Mouse (Mus musculus): ENCODE measurements around the gene Shc1. TPM values are rescaled to one million over a fixed set of nuclear protein-coding genes. Genes with fewer than 3 reads are reported as not detected.

The Shc1 gene
- polyA plus RNA-seq, 1 experiment from 2014 or later, result 37.2 TPM

GRCm38 (mm10) chr3:89390111-89390515 lies 28.1 kb upstream of the Shc1 start:
- DNase-seq (ENCODE audit: low spot score), result no peak

GRCm38 (mm10) chr3:89390699-89391662 lies 27.3 kb upstream of the Shc1 start:
- DNase-seq (ENCODE audit: low spot score), result peak; percentile 19

- peak; percentile 25 for DNase-seq (ENCODE audit: low spot score)
Measured at GRCm38 (mm10) chr3:89391663-89392511, 26.4 kb upstream of the Shc1 start.

GRCm38 (mm10) chr3:89392871-89393311 lies 25.4 kb upstream of the Shc1 start:
- DNase-seq (ENCODE audit: low spot score), result peak; percentile 7

GRCm38 (mm10) chr3:89393605-89394004 lies 24.6 kb upstream of the Shc1 start:
- peak; percentile 34 for DNase-seq (ENCODE audit: low spot score)

- peak; percentile 25 for DNase-seq (ENCODE audit: low spot score)
Measured at GRCm38 (mm10) chr3:89394006-89394893, 24.0 kb upstream of the Shc1 start, which contains the start of gene Zbtb7b. Gene Zbtb7b, minus strand, starts transcription at chr3:89394776.

GRCm38 (mm10) chr3:89394894-89395256 lies 23.4 kb upstream of the Shc1 start:
- no peak for DNase-seq (ENCODE audit: low spot score)

GRCm38 (mm10) chr3:89395419-89395805 lies 22.8 kb upstream of the Shc1 start:
- no peak for DNase-seq (ENCODE audit: low spot score)

- peak; percentile 77 for DNase-seq (ENCODE audit: low spot score)
Measured at GRCm38 (mm10) chr3:89395806-89396653, 22.2 kb upstream of the Shc1 start.

GRCm38 (mm10) chr3:89396654-89397005 lies 21.6 kb upstream of the Shc1 start:
- no peak for DNase-seq (ENCODE audit: low spot score)

- no peak for DNase-seq (ENCODE audit: low spot score)
Measured at GRCm38 (mm10) chr3:89401329-89401728, 16.9 kb upstream of the Shc1 start.

- DNase-seq (ENCODE audit: low spot score), result no peak
Measured at GRCm38 (mm10) chr3:89402693-89403092, 15.6 kb upstream of the Shc1 start, which contains the start of gene Lenep. Gene Lenep, minus strand, starts transcription at chr3:89402793.

- DNase-seq (ENCODE audit: low spot score), result no peak
Measured at GRCm38 (mm10) chr3:89406887-89407286, 11.4 kb upstream of the Shc1 start.

GRCm38 (mm10) chr3:89408448-89408847 lies 9.8 kb upstream of the Shc1 start:
- DNase-seq (ENCODE audit: low spot score), result no peak

- DNase-seq (ENCODE audit: low spot score), result no peak
Measured at GRCm38 (mm10) chr3:89409701-89410100, 8.5 kb upstream of the Shc1 start.

GRCm38 (mm10) chr3:89410864-89411263 lies 7.4 kb upstream of the Shc1 start:
- DNase-seq (ENCODE audit: low spot score), result no peak

GRCm38 (mm10) chr3:89411490-89412393 lies 6.5 kb upstream of the Shc1 start, which contains the start of gene Flad1:
Gene Flad1, minus strand, starts transcription at chr3:89411870.
- DNase-seq (ENCODE audit: low spot score), result peak; percentile 99

GRCm38 (mm10) chr3:89416158-89416557 lies 2.1 kb upstream of the Shc1 start:
- DNase-seq (ENCODE audit: low spot score), result no peak

GRCm38 (mm10) chr3:89417131-89417530 lies 1.1 kb upstream of the Shc1 start:
- DNase-seq (ENCODE audit: low spot score), result no peak
